Mouse (Mus musculus): ENCODE measurements at regions not wholly inside any gene's neighbourhood (a gene's known extent, or its start where the extent isn't known, plus 50 kb on each side); places are given as distances from the start of the nearest gene placed in this dataset.

- Histone ChIP-seq H3K79me2 (ENCODE audit: control insufficient read depth, insufficient read depth, low read length, poor library complexity) (no peaks in the 10 kb centered on the region), H3K9ac (ENCODE audit: control insufficient read depth, low read depth, low read length, poor library complexity, severe bottlenecking) (no peak overlapping the region), H3K27ac (ENCODE audit: control insufficient read depth, low read depth, low read length) (no peak overlapping the region), H3K36me3 (ENCODE audit: control insufficient read depth in 1 of 2, insufficient read depth in 2 of 2, low read length in 2 of 2) (no peaks in the 10 kb centered on the region), H3K27me3 (ENCODE audit: control insufficient read depth in 1 of 2, insufficient read depth in 2 of 2, low read length in 2 of 2) (0 out of 4 replicates have a peak, but pooled peaks cover 0 to 2% of the 10 kb centered on the region in 2 experiments), H3K4me1 (ENCODE audit: control insufficient read depth in 1 of 2, insufficient read depth in 2 of 2, low read length in 2 of 2) (no peaks in the 10 kb centered on the region), H3K4me3 (ENCODE audit: control insufficient read depth in 1 of 2, insufficient read depth in 1 of 2, low read depth in 2 of 2, low read length in 2 of 2) (no peak overlapping the region), H3K9me3 (replicated peaks; ENCODE audit: insufficient read depth, low read length) (no peaks in the 10 kb centered on the region)
- no peak for DNase-seq (ENCODE audit: low read depth, low spot score)
- no peak for TF ChIP-seq GABPA (IDR thresholded peaks at IDR 0.05; ENCODE audit: low read depth, low read length)
- no peak for TF ChIP-seq MXI1 (IDR thresholded peaks at IDR 0.05; ENCODE audit: low read depth, low read length)
- TF ChIP-seq MAFK (IDR thresholded peaks at IDR 0.05; ENCODE audit: borderline replicate concordance, low read depth, low read length) = no peak
- no peak for TF ChIP-seq HCFC1 (IDR thresholded peaks at IDR 0.05; ENCODE audit: low read depth, low read length)
- no peak for TF ChIP-seq EP300 (IDR thresholded peaks at IDR 0.05; ENCODE audit: low read depth in 1 of 2, low read length in 2 of 2)
- no peak for TF ChIP-seq MAZ (IDR thresholded peaks at IDR 0.05; ENCODE audit: low read depth, low read length)
- no peak for TF ChIP-seq TCF12 (IDR thresholded peaks at IDR 0.05; ENCODE audit: low read depth, low read length)
- no peak for TF ChIP-seq MYB (IDR thresholded peaks at IDR 0.05; ENCODE audit: low read depth, low read length)
- no peak for TF ChIP-seq SMC3 (IDR thresholded peaks at IDR 0.05; ENCODE audit: low read depth, low read length)
- no peak for TF ChIP-seq USF1 (IDR thresholded peaks at IDR 0.05; ENCODE audit: low read depth, low read length)
- no peak for TF ChIP-seq MYC (IDR thresholded peaks at IDR 0.05; ENCODE audit: low read depth, low read length)
- no peak for TF ChIP-seq RAD21 (IDR thresholded peaks at IDR 0.05; ENCODE audit: low read depth, low read length)
These were observed 245.3 kb downstream of the Rngtt start for GRCm38 (mm10) chr4:33555231-33555933.

- H3K79me2 ChIP-seq (ENCODE audit: control insufficient read depth, insufficient read depth, low read length, poor library complexity) = no peaks in the 10 kb centered on the region
- no peak overlapping the region for H3K4me3 ChIP-seq (ENCODE audit: control insufficient read depth in 1 of 2, insufficient read depth in 1 of 2, low read depth in 2 of 2, low read length in 2 of 2)
- DNase-seq (ENCODE audit: low read depth, low spot score) = no peak
- no peak for TF ChIP-seq ZMIZ1 (IDR thresholded peaks at IDR 0.05; ENCODE audit: low read depth, low read length)
- no peak for TF ChIP-seq GABPA (IDR thresholded peaks at IDR 0.05; ENCODE audit: low read depth, low read length)
- TF ChIP-seq CHD2 (IDR thresholded peaks at IDR 0.05; ENCODE audit: low read length) = no peak
- no peak for TF ChIP-seq MAX (IDR thresholded peaks at IDR 0.05; ENCODE audit: low read length)
- TF ChIP-seq ELF1 (IDR thresholded peaks at IDR 0.05; ENCODE audit: low read depth, low read length) = no peak
- TF ChIP-seq NRF1 (IDR thresholded peaks at IDR 0.05; ENCODE audit: insufficient read depth, low read depth, low read length, poor library complexity, severe bottlenecking) = no peak
- TF ChIP-seq RAD21 (IDR thresholded peaks at IDR 0.05; ENCODE audit: low read depth, low read length) = no peak
- TF ChIP-seq MXI1 (IDR thresholded peaks at IDR 0.05; ENCODE audit: low read depth, low read length) = no peak
- TF ChIP-seq CHD1 (IDR thresholded peaks at IDR 0.05; ENCODE audit: low read depth, low read length) = no peak
- TF ChIP-seq HCFC1 (IDR thresholded peaks at IDR 0.05; ENCODE audit: low read depth, low read length) = no peak
- TF ChIP-seq E2F4 (IDR thresholded peaks at IDR 0.05; ENCODE audit: borderline replicate concordance, low read depth, low read length) = no peak
- TF ChIP-seq POLR2AphosphoS5 (IDR thresholded peaks at IDR 0.05; ENCODE audit: borderline replicate concordance, low read depth, low read length) = no peak
- H3K27ac ChIP-seq (ENCODE audit: control insufficient read depth, low read depth, low read length) = no peak overlapping the region
- no peak overlapping the region for H3K9ac ChIP-seq (ENCODE audit: control insufficient read depth, low read depth, low read length, poor library complexity, severe bottlenecking)
- H3K27me3 ChIP-seq (ENCODE audit: control insufficient read depth in 1 of 2, insufficient read depth in 2 of 2, low read length in 2 of 2) = 0 out of 4 replicates have a peak, but pooled peaks cover 0 to 2% of the 10 kb centered on the region in 2 experiments
- H3K9me3 ChIP-seq (replicated peaks; ENCODE audit: insufficient read depth, low read length) = no peaks in the 10 kb centered on the region
- H3K4me1 ChIP-seq (ENCODE audit: control insufficient read depth in 1 of 2, insufficient read depth in 2 of 2, low read length in 2 of 2) = no peaks in the 10 kb centered on the region
- no peaks in the 10 kb centered on the region for H3K36me3 ChIP-seq (ENCODE audit: control insufficient read depth in 1 of 2, insufficient read depth in 2 of 2, low read length in 2 of 2)
These were observed 245.9 kb downstream of the Rngtt start for GRCm38 (mm10) chr4:33555966-33556365.
